Mouse (Mus musculus) intestine, embryonic 14.5 days (tissue): ENCODE measurements around the gene Hist1h2bb. TPM values are rescaled to one million over a fixed set of nuclear protein-coding genes. Genes with fewer than 3 reads are reported as not detected.
"Not testable (repeated sequence)": the region's sequence is repeated elsewhere in the genome, so short reads cannot be mapped to it uniquely, and the experiment has no call there.

Source experiments
- ATAC-seq: fragments of 200-750 bp; cut with Nextera tagmentation; replicated peaks from 2 replicates; pipeline ENCODE4 v1.8.0; 2017; ENCODE audit warnings: low read depth, moderate number of reproducible peaks, moderate TSS enrichment, moderate library complexity; ENCODE audit not compliant: low FRiP score, low TSS enrichment
- DNase-seq: peaks from one replicate; pipeline ENCODE4 v3.0.0-alpha.2; 2018; ENCODE audit warnings: low spot score
- H3K27ac ChIP-seq: fragments of 300-500 bp; sonication (generic); 2 replicates; pipeline ENCODE4 v1.5.1; 2014; ENCODE audit warnings: low read depth, mild to moderate bottlenecking, control low read depth
- H3K27me3 ChIP-seq: fragments of 300-500 bp; sonication (generic); replicated peaks from 2 replicates; pipeline ENCODE4 v1.6.1; 2014; ENCODE audit warnings: low read length, control low read depth; ENCODE audit not compliant: control insufficient read depth, insufficient read depth
- H3K36me3 ChIP-seq: fragments of 300-500 bp; sonication (generic); 2 replicates; pipeline ENCODE4 v1.6.1; 2014; ENCODE audit warnings: low read length, control low read depth; ENCODE audit not compliant: control insufficient read depth, insufficient read depth
- H3K4me1 ChIP-seq: fragments of 300-500 bp; sonication (generic); replicated peaks from 2 replicates; pipeline ENCODE4 v1.6.1; 2014; ENCODE audit warnings: low read length, control low read depth, mixed read lengths; ENCODE audit not compliant: control insufficient read depth, insufficient read depth
- H3K4me2 ChIP-seq: fragments of 300-500 bp; sonication (generic); 2 replicates; pipeline ENCODE4 v1.6.1; 2014; ENCODE audit warnings: low read length
- H3K4me3 ChIP-seq: fragments of 300-500 bp; sonication (generic); 2 replicates; pipeline ENCODE4 v1.5.1; 2014; ENCODE audit warnings: low read depth, low read length, control low read depth, mixed read lengths
- H3K9ac ChIP-seq: fragments of 300-500 bp; sonication (generic); 2 replicates; pipeline ENCODE4 v1.6.1; 2014; ENCODE audit warnings: mild to moderate bottlenecking, low read length
- H3K9me3 ChIP-seq: fragments of 300-500 bp; sonication (generic); 2 replicates; pipeline ENCODE4 v1.6.1; 2016; ENCODE audit warnings: low read length, control low read depth; ENCODE audit not compliant: control insufficient read depth
- WGBS: fragments of 180-500 bp; shearing (Covaris S2); extraction: QIAGEN DNeasy Blood & Tissue Kit; methylation state at CpG from one replicate; pipeline ENCODE4 v1.1.7; 2014; 5-methylcytosine and 5-hydroxymethylcytosine counted together
- polyA plus RNA-seq: library from polyadenylated mRNA; unstranded; fragments of >200 nt; fragmentation: Nextera tagmentation; extraction: Ambion mirVana; gene quantifications from 2 replicates; pipeline ENCODE4 v1.2.1, GENCODE M21; 2014

The Hist1h2bb gene
- polyA plus RNA-seq, 1 experiment from 2014 or later, result 5.0 TPM

DNA sequence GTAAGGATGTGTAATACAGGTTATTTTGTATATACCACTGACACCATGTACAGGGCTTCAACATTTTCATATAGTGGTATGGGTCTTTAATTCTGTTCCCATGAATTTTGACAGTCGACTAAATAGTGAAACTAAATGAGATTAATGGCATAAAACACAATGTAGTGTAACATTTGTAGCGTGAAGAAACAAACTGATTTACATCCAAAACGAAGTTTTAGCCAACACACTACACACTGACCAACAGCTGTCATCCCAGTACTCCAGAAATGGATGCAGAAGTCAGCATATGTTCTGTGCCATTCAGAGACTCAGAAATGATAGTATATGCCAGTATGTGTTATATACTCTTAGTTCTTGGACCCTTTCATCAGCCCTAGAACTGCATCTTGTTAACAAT, 11.4 kb downstream of the Hist1h2bb start:
- no peak overlapping the region for H3K4me3 ChIP-seq
- 42% methylated on average over 3 of the region's 3 CpGs for WGBS

DNA sequence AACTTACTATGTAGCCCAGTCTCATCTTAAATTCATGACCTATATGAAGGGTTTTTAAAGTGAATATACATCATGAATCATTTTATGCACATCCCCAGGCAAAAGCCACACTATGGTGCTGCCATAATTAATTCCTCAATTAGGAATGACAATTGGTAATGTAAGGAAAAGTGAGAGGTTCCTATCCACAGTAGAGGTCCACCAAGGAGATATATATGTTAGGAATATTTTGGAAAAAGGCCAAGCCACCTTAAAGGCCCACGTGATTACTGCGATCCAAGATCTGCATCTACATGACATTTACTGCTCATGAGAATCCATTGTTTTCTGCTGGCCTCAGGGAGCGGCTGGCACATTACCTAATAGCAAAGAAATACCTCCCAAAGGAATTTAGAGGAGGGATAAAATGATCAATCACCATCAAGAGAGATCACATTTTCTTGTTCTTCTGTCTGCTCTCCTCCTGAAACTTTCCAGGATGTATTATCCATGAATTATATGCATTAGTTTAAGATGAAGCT, 12.8 kb downstream of the Hist1h2bb start:
- Histone ChIP-seq H3K4me2 (peak overlapping the region; percentile 91; the same call in 1 of the 2 replicates), H3K4me3 (no peak overlapping the region), H3K27me3 (no peaks in the 10 kb centered on the region), H3K36me3 (no peaks in the 10 kb centered on the region), H3K27ac (no peak overlapping the region), H3K4me1 (peaks cover 15% of the 10 kb centered on the region), H3K9me3 (no peaks in the 10 kb centered on the region), H3K9ac (no peak overlapping the region)
- no peak for DNase-seq
- WGBS, result 77% methylated on average over 3 of the region's 3 CpGs
- no peak for ATAC-seq

More for the DNA sequence above, 11.4 kb downstream of the Hist1h2bb start:
- peak overlapping the region; percentile 63 for H3K4me2 ChIP-seq
- ATAC-seq (no peak), DNase-seq (no peak)
- H3K27me3 ChIP-seq, result no peaks in the 10 kb centered on the region
- H3K27ac ChIP-seq, result peak overlapping the region; percentile 9; the same call in 1 of the 2 replicates
- peaks cover 9% of the 10 kb centered on the region for H3K4me1 ChIP-seq
- H3K9ac ChIP-seq, result peak overlapping the region; percentile 49; the same call in 1 of the 2 replicates
- no peaks in the 10 kb centered on the region for H3K36me3 ChIP-seq
- no peaks in the 10 kb centered on the region for H3K9me3 ChIP-seq

DNA sequence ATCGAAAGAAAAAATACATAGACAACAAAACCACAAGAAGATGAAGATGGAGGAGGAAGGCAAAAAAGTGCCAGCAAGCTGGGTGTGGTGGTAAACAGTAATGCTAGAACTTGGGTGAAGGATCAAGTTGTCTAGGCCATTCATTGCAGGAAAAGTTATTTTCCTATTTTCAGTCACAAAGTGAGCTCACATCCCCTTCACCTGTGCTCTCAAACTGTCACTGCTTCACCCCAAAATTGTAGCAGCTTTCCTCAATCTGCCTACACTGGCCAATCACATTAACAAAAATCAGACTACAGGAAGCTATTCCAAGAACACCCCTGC, 13.3 kb downstream of the Hist1h2bb start:
- peak overlapping the region; percentile 98 for H3K27ac ChIP-seq
- peaks cover 17% of the 10 kb centered on the region for H3K4me1 ChIP-seq
- H3K4me3 ChIP-seq, result peak overlapping the region; percentile 57
- no peak for ATAC-seq
- H3K9me3 ChIP-seq, result no peaks in the 10 kb centered on the region
- WGBS, result 63% methylated on average over 1 of the region's 1 CpGs
- no peak for DNase-seq
- no peaks in the 10 kb centered on the region for H3K27me3 ChIP-seq
- peak overlapping the region; percentile 74 for H3K9ac ChIP-seq
- H3K36me3 ChIP-seq, result no peaks in the 10 kb centered on the region
- H3K4me2 ChIP-seq, result peak overlapping the region; percentile 91

DNA sequence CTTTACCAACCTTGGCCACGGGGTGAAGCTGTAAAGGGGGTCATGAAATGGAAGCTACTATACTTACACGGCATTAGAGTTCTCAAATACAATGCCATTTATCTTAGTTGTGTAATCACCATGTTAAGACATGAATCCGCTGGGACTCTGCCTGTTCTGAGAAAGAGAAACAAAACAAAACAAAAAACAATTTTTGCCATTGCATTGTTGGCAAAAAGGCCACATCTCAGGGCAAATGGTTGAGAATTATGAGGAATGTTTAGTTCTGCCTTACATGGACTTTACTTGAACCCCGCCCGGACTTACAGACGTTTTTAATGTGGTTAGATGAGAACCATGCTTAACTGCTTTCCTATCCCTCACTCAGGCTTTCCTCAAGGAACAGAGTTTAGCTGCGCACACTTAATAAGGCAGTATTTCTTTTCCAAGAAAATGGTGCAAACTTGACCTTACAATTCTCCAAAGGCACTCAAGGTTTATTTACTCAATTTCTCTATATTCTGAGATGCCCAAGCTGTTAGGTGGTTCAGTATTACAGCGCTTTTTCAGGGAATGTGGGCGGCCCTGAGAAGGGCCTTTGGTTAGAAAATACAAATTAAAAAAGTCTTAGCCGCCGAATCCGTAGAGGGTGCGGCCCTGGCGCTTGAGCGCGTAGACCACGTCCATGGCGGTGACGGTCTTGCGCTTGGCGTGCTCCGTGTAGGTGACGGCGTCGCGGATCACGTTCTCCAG, 13.9 kb downstream of the Hist1h2bb start:
- Histone ChIP-seq H3K9me3 (no peaks in the 10 kb centered on the region), H3K4me2 (peak overlapping the region; percentile 91), H3K9ac (peak overlapping the region; percentile 74), H3K36me3 (no peaks in the 10 kb centered on the region), H3K27ac (peak overlapping the region; percentile 98), H3K27me3 (no peaks in the 10 kb centered on the region), H3K4me3 (peak overlapping the region; percentile 57), H3K4me1 (peaks cover 17% of the 10 kb centered on the region)
- ATAC-seq, result peak; percentile 6
- peak; percentile 68 for DNase-seq
- 2% methylated on average over 20 of the region's 27 CpGs for WGBS

DNA sequence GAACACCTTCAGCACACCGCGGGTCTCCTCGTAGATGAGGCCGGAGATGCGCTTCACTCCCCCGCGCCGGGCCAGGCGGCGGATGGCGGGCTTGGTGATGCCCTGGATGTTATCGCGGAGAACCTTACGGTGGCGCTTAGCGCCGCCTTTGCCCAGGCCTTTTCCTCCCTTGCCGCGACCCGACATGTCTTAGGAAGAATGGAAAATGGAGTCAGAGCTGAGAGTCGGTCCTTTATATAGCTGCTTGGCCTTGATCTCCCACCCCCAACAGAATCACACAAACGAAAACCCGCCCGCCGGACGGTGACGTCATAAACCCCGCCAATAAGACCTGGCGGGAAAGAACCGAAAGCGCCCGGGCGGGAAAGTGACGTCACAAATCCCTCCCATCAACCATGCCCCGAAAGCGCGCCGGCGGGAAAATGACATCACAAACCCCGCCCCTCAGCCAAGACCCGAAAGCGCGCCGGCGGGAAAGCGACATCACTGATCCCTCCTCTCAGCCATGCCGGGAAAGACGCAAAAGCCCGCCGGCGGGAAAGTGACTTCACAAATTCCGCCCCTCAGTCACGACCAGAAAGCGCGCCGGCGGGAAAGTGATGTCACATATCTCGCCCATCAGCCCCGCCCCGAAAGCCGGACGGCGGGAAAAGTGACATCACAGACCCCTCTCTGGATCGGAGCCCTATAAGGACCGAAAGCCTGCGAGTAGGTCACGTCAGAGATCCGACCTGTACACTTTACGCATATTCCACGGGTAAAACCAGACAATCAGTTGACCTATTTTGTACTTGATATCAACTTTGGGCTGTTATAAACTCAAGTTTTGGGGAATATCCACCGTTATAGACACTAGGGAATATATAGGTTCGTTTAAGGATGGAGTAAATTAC, 14.7 kb downstream of the Hist1h2bb start, which contains the start of gene Hist1h4a:
Gene Hist1h4a, minus strand, starts transcription at position 259 of the 893 bp plus-strand sequence.
- H3K27ac ChIP-seq, result peak within 1 kb of the TSS; percentile 98
- H3K4me1 ChIP-seq, result peaks cover 17% of the 10 kb centered on the region
- peak; percentile 73 for ATAC-seq
- DNase-seq, result peak; percentile 100
- H3K4me2 ChIP-seq, result peak within 1 kb of the TSS; percentile 91
- H3K9ac ChIP-seq, result peak within 1 kb of the TSS; percentile 84
- WGBS, result under 1% methylated on average over 61 of the region's 72 CpGs
- H3K9me3 ChIP-seq, result no peaks in the 10 kb centered on the region
- H3K4me3 ChIP-seq, result peak within 1 kb of the TSS; percentile 57
- H3K27me3 ChIP-seq, result no peaks in the 10 kb centered on the region
- no peaks in the 10 kb centered on the region for H3K36me3 ChIP-seq

DNA sequence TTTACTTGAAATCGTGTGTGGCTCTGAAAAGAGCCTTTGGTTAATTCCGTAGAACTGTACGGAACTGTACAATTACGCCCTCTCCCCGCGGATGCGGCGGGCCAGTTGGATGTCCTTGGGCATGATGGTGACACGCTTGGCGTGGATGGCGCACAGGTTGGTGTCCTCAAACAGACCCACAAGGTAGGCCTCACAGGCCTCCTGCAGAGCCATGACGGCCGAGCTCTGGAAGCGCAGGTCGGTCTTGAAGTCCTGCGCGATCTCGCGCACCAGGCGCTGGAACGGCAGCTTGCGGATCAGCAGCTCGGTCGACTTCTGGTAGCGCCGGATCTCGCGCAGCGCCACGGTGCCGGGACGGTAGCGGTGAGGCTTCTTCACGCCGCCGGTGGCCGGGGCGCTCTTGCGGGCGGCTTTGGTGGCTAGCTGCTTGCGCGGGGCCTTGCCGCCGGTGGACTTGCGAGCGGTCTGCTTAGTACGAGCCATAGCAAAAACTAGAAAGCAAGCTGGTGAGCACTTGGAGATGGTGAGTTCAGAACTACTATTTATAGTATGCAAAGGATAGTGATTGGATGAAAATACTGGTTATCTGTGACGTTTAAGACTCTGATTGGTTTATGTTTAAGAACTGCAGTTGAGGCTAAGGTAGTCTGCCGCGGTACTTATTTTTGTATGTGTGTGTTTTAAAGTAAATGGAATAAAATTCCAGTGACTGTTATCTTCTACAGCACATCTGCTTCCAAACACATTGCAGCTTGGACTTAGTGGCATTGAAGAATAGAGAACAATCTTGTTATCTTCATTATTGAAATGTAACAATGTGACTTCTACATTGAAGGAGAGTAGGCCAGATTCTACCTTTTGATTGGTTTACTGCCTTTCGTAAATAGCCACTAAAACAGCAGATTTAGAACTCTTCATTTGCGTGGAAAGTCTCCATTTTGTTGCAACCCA, 15.6 kb downstream of the Hist1h2bb start, which contains the start of gene Hist1h3a:
Gene Hist1h3a, minus strand, starts transcription at position 516 of the 951 bp plus-strand sequence.
- H3K9me3 ChIP-seq, H3K27me3 ChIP-seq, H3K36me3 ChIP-seq: not testable (repeated sequence)
- Histone ChIP-seq H3K4me2 (peak within 1 kb of the TSS; percentile 91), H3K4me1 (peaks cover 17% of the 10 kb centered on the region), H3K27ac (peak within 1 kb of the TSS; percentile 98), H3K4me3 (peak within 1 kb of the TSS; percentile 57), H3K9ac (peak within 1 kb of the TSS; percentile 84)
- ATAC-seq (peak; percentile 68), DNase-seq (peak; percentile 78)
- under 1% methylated on average over 26 of the region's 52 CpGs for WGBS

- no peaks in the 10 kb centered on the region for H3K9me3 ChIP-seq
- peak overlapping the region; percentile 57 for H3K4me3 ChIP-seq
- no peaks in the 10 kb centered on the region for H3K36me3 ChIP-seq
- no peak for DNase-seq
- ATAC-seq, result no peak
- peak overlapping the region; percentile 98 for H3K27ac ChIP-seq
- peak overlapping the region; percentile 91 for H3K4me2 ChIP-seq
- H3K9ac ChIP-seq, result peak overlapping the region; percentile 54
- H3K27me3 ChIP-seq, result no peaks in the 10 kb centered on the region
- 2% methylated on average over 10 of the region's 10 CpGs for WGBS
- peaks cover 13% of the 10 kb centered on the region for H3K4me1 ChIP-seq
Observed at GRCm38 (mm10) chr13:23763242-23763585, 16.7 kb downstream of the Hist1h2bb start.
